Comparison of ENCODE assay signal across 26 mouse cellular contexts in genomic region chr13:43032451-43032850, GRCm38 (mm10).
DNase-seq lines count a peak whose midpoint lies in the region; ATAC-seq and TF ChIP-seq lines count a peak whose summit lies in the region.
"Had no signal": no experiment of that assay in that cellular context is flagged by ENCODE, and none has a peak within 500 bp of the region (broad histone marks: within the 10 kb centered on the region; RNA-seq: fewer than 3 reads in every experiment).

No protein-coding gene starts in this region.

- no peak for TF ChIP-seq POLR2A in embryonic fibroblast, embryonic 13.5 days (IDR thresholded peaks at IDR 0.05; ENCODE audit: low read depth, low read length)

- no peak for ATAC-seq in erythroid progenitor cell, adult 5-6 weeks (replicated peaks; ENCODE audit: low FRiP score, poor library complexity, severe bottlenecking)
- no peak for ATAC-seq in megakaryocyte progenitor cell, adult 5-6 weeks (replicated peaks; ENCODE audit: poor library complexity)
- ATAC-seq: forebrain, postnatal 0 days; inflammation-experienced regulatory T-cells, adult 6 months; midbrain, embryonic 15.5 days had no signal

- DNase-seq in adrenal gland, postnatal 25 days, result peak; percentile 11
- DNase-seq in adrenal gland, adult 18-20 months (ENCODE audit: low spot score in 2 of 2), result no peak
- DNase-seq in 3T3-L1 (ENCODE audit: low read depth, low spot score), result peak; percentile 94
- DNase-seq in Muller cell, postnatal 12 days (ENCODE audit: inconsistent ontology term), result peak; percentile 84
- DNase-seq in cerebellum, adult 11-12 months, result no peak
- DNase-seq: B cell, adult 2 months; cerebellum, adult 8-10 months; cerebellum, postnatal 36 days; forebrain, postnatal 0 days; heart, postnatal 4 days; kidney, adult 2 months; kidney, postnatal 10 days; left cerebral cortex, postnatal 4 days; lung, embryonic 14.5 days; right cerebral cortex, postnatal 25 days; thymus, postnatal 14 days had no signal

- H3K4me3 ChIP-seq in embryonic fibroblast, embryonic 13.5 days (ENCODE audit: insufficient read depth, low read length), result no peak overlapping the region
- H3K4me3 ChIP-seq: embryonic facial prominence, embryonic 15.5 days; heart, embryonic 15.5 days; limb, embryonic 15.5 days; midbrain, embryonic 15.5 days had no signal

- no peaks in the 10 kb centered on the region; the same call in none of the 2 replicates for H3K4me1 ChIP-seq in embryonic fibroblast, embryonic 13.5 days (ENCODE audit: control insufficient read depth, insufficient read depth, low read length)
- H3K4me1 ChIP-seq: embryonic facial prominence, embryonic 15.5 days; heart, embryonic 15.5 days; limb, embryonic 15.5 days; midbrain, embryonic 15.5 days had no signal

- no peak for TF ChIP-seq CTCF in embryonic fibroblast, embryonic 13.5 days (IDR thresholded peaks at IDR 0.05; ENCODE audit: borderline replicate concordance, insufficient read depth, low read length)

- H3K27ac ChIP-seq in embryonic fibroblast, embryonic 13.5 days (ENCODE audit: insufficient read depth, low read length), result peak overlapping the region; percentile 74
- H3K27ac ChIP-seq: embryonic facial prominence, embryonic 15.5 days; heart, embryonic 15.5 days; hindbrain, embryonic 14.5 days; limb, embryonic 15.5 days; liver, embryonic 14.5 days; midbrain, embryonic 15.5 days had no signal

Comparison
In these comparisons a context has a peak if more than half of its experiments do, and no peak if none do; other contexts are left out.
1. DNase-seq: peak in adrenal gland, postnatal 25 days (single experiment), 3T3-L1 (single experiment) and Muller cell, postnatal 12 days (single experiment); none in adrenal gland, adult 18-20 months (0 of 2) and cerebellum, adult 11-12 months (single experiment).